Mouse (Mus musculus) hematopoietic stem cell, adult 5-6 weeks (primary cell): ENCODE measurements around the gene BC005624. TPM values are rescaled to one million over a fixed set of nuclear protein-coding genes. Genes with fewer than 3 reads are reported as not detected.
A peak's percentile ranks its signal among the peaks of the same experiment; 100 is the strongest.
"Not testable (repeated sequence)": the region's sequence is repeated elsewhere in the genome, so short reads cannot be mapped to it uniquely, and the experiment has no call there.

Experiments used
- ATAC-seq, 2 experiments: fragments of 125-278 bp in 1 of 2; replicated peaks in 1 of 2; 2 replicates each; pipeline ENCODE4 v1.8.0; 2016 to 2017; ENCODE audit warnings: inconsistent platforms in 2 of 2, mild to moderate bottlenecking in 2 of 2, moderate number of reproducible peaks in 2 of 2, low read depth in 1 of 2, moderate TSS enrichment in 1 of 2; ENCODE audit not compliant: low FRiP score in 2 of 2, poor library complexity in 2 of 2, severe bottlenecking in 2 of 2, insufficient read depth in 1 of 2, low TSS enrichment in 1 of 2
- total RNA-seq: library from RNA; stranded (forward); fragments of 172-1452, 232-1000 nt; gene quantifications from 2 replicates; pipeline ENCODE4 v1.2.3, GENCODE M21; 2017

Gene BC005624
- total RNA-seq, 1 experiment from 2014 or later = 76.0 TPM

GRCm38 (mm10) chr2:30938574-30938991 is 43.4 kb downstream of the BC005624 start:
- no peak for ATAC-seq

- no peak for ATAC-seq
These were observed 44.3 kb downstream of the BC005624 start for GRCm38 (mm10) chr2:30937731-30938130.

GRCm38 (mm10) chr2:30936808-30937207 is 45.2 kb downstream of the BC005624 start:
- no peak for ATAC-seq

- ATAC-seq = peak; percentile 57 to 58
These were observed 48.0 kb downstream of the BC005624 start for GRCm38 (mm10) chr2:30933917-30934450.

GRCm38 (mm10) chr2:30933032-30933431 is 49.0 kb downstream of the BC005624 start:
- ATAC-seq = no peak

- ATAC-seq = no peak
These were observed 50.1 kb downstream of the BC005624 start for GRCm38 (mm10) chr2:30931922-30932321.

GRCm38 (mm10) chr2:30930846-30931245 is 51.2 kb downstream of the BC005624 start:
- not testable (repeated sequence) for ATAC-seq

- ATAC-seq = peak; percentile 14 to 41; a peak in 3 of 4 replicates
These were observed 52.4 kb downstream of the BC005624 start, which contains the start of gene Ptges for GRCm38 (mm10) chr2:30929483-30930045. Ptges (minus strand) TSS chr2:30929863.

GRCm38 (mm10) chr2:30928893-30929482 is 53.0 kb downstream of the BC005624 start:
- ATAC-seq = peak; percentile 80 to 84

GRCm38 (mm10) chr2:30927844-30928628 is 54.0 kb downstream of the BC005624 start:
- peak in 1 of 2 experiments; percentile 59; a peak in 2 of 4 replicates for ATAC-seq

GRCm38 (mm10) chr2:30927151-30927781 is 54.7 kb downstream of the BC005624 start:
- ATAC-seq = no peak

- no peak for ATAC-seq
These were observed 55.6 kb downstream of the BC005624 start for GRCm38 (mm10) chr2:30926381-30926780.

- ATAC-seq = no peak
These were observed 56.8 kb downstream of the BC005624 start for GRCm38 (mm10) chr2:30925181-30925580.

- ATAC-seq = no peak
These were observed 58.9 kb downstream of the BC005624 start for GRCm38 (mm10) chr2:30923099-30923498.
